Mouse (Mus musculus) cortical plate, adult 2 months (tissue): ENCODE data around the gene 1700015G11Rik.

Experiments
- CTCF ChIP-seq: fragments of 200-500 bp; IDR thresholded peaks from 2 replicates; pipeline ENCODE4 v1.5.1; 2011; ENCODE audit warnings: mild to moderate bottlenecking, control low read depth, low read length; ENCODE audit not compliant: insufficient read depth; ENCODE audit errors: extremely low read depth
- POLR2A ChIP-seq: fragments of 200-500 bp; IDR thresholded peaks from 2 replicates; pipeline ENCODE4 v1.6.1; 2011; ENCODE audit warnings: mild to moderate bottlenecking, low read length, control low read depth; ENCODE audit not compliant: insufficient read depth; ENCODE audit errors: extremely low read depth

DNA sequence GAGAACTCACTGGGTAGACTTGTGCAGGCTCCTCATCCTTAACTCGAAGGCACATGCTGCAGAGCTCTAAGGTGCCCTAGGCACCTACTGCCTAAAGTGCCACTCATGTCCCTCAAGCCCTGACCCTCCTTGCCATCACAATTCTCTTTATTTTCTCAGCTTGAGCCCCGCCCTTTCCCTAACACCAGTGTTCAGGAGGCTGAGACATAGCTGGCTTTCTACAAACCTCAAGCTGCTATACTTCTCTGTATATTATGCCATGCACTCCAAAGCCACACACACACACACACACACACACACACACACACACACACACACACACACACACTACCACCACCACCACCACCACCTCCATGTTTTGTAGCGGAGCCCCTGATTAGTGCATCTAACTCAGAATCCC lies at the start of gene 1700015G11Rik:
- TF ChIP-seq POLR2A (no peak), CTCF (no peak)
